Mouse (Mus musculus): ENCODE measurements around the gene Sec14l1. TPM values are rescaled to one million over a fixed set of nuclear protein-coding genes. Genes with fewer than 3 reads are reported as not detected.

The Sec14l1 gene
- polyA plus RNA-seq, 1 experiment from 2014 or later, result 57.6 TPM

DNA sequence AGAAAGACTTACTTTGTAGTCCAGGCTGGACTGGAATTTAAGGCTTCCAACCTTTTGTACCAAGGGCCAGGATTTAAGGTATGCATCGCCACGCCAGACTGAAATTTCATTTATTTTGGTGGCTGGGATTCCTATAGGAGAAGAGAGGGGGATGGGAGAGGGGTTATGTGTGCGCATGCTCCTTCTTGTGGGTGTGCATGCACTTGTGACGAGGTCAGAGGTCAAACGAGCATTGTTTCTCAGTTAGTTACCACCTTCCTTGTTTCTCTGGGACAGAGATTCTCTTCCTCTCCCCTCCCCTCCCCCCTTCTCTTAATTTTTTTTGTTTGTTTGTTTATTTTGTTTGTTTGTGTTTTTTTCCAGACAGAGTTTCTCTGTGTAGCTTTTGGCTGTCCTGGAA, 92.5 kb downstream of the Sec14l1 start:
- no peak for ATAC-seq (ENCODE audit: low read depth)
- H3K27ac ChIP-seq (replicated peaks), result no peak overlapping the region

DNA sequence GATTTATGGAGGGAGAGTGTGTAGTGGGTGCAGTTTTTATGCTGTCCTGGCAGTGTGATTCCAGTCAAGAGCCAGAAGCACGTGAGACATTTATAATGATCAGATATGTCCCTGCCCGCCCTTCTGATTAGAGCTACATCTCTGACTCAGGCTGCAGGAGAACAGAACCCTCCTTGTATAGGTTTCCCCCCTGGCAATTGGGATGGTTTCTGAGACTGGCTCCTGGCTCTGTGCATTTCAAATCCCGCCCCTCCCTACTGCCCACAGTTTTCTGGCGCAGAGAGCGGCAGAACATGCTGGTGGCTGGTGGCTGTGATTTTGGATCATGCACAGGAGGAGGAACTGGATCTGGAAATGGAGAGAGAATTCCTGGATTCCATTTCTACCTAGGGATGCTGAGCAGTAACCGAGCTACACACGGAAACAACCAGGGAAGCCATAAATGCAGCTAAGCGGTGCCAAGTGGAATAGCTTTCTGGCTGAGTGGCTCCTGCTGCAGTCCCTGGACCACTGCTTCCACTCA, 93.2 kb downstream of the Sec14l1 start:
- H3K9ac ChIP-seq, result no peak overlapping the region
- ATAC-seq (ENCODE audit: low read depth), result no peak
- WGBS, result 61% methylated on average over 8 of the region's 8 CpGs
- H3K4me1 ChIP-seq (replicated peaks), result peaks cover 10% of the 10 kb centered on the region
- H3K4me2 ChIP-seq, result no peak overlapping the region
- no peaks in the 10 kb centered on the region for H3K36me3 ChIP-seq
- H3K9me3 ChIP-seq, result no peaks in the 10 kb centered on the region
- H3K27ac ChIP-seq (replicated peaks), result 0 out of 2 replicates have a peak overlapping the region, but pooled peaks have one; percentile 28
- no peaks in the 10 kb centered on the region for H3K27me3 ChIP-seq
- H3K4me3 ChIP-seq, result no peak overlapping the region

More for the DNA sequence above, 92.5 kb downstream of the Sec14l1 start:
- Histone ChIP-seq H3K4me3 (no peak overlapping the region), H3K9ac (no peak overlapping the region), H3K9me3 (no peaks in the 10 kb centered on the region), H3K4me1 (replicated peaks) (peaks cover 10% of the 10 kb centered on the region), H3K4me2 (no peak overlapping the region), H3K27me3 (no peaks in the 10 kb centered on the region), H3K36me3 (no peaks in the 10 kb centered on the region)
- WGBS, result 64% methylated on average over 5 of the region's 5 CpGs

Small RNAs within 50 kb of the gene (microRNA-seq; reads per million reads assigned to microRNA genes)
- gene Gm24323 (not detected), gene Mir6516 (1.0 reads per million)

Other genes starting within 250 kb of the Sec14l1 start
- gene Mgat5b, start 196.3 kb upstream of the Sec14l1 start, polyA plus RNA-seq (2015; fragmentation: Nextera tagmentation; extraction: Ambion mirVana), result 28.4 and 28.5 TPM in 2 replicates
- gene Sept9, start 84.5 kb downstream of the Sec14l1 start, polyA plus RNA-seq (2015; fragmentation: Nextera tagmentation; extraction: Ambion mirVana), result 105 and 120 TPM in 2 replicates